Mouse (Mus musculus): ENCODE data around the gene Mettl9. TPM values are rescaled to one million over a fixed set of nuclear protein-coding genes. Genes with fewer than 3 reads are reported as not detected.
"Not testable (repeated sequence)": the region's sequence is repeated elsewhere in the genome, so short reads cannot be mapped to it uniquely, and the experiment has no call there.

Gene Mettl9
- 10 to 100 TPM in 1 of 3 experiments, 1 to 10 TPM in 2; 3.9 to 10.1 (median 7.1) TPM for polyA plus RNA-seq (2017; shearing (Covaris generic))

DNA sequence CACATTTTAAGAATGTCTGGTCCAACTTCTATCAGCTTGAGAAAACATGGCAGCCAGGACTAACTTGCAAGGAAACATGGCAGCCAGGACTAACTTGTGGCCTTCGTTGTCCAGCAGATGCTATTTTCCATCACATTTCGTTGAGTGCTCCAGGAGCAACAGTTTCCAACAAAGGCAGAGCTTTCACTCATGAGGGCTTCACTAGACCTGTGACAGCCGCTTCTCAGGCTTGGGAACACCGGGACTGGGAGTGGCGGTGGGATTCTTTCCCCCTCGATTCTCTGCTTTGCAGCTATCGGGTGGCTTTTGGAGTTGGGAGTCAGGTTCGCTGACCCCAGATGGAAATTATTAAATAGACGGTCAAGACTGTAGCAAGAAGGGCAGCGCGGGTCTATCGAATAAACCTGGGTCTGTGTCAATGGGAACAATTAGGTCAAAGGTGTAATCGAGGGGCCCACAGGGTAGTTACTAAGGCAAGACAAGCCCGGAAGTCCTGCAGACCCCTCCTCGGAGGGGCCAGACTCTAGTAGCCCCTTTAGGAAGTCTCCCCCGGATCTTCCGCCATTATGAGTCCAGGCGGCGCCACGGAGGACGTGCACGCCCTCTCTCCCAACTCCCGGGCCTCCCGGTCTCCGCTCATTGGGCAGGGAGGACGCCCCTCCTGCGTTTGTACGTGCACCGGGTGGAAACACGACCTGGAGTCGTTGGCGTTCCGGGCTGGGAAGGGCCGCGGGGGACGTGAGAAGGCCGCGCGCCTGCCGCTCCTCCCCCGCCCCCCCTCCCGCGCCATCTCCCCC, at the start of gene Mettl9:
TSS of gene Mettl9 (plus strand) at position 590 of the 797 bp plus-strand sequence.
- peak; percentile 93 for ATAC-seq

DNA sequence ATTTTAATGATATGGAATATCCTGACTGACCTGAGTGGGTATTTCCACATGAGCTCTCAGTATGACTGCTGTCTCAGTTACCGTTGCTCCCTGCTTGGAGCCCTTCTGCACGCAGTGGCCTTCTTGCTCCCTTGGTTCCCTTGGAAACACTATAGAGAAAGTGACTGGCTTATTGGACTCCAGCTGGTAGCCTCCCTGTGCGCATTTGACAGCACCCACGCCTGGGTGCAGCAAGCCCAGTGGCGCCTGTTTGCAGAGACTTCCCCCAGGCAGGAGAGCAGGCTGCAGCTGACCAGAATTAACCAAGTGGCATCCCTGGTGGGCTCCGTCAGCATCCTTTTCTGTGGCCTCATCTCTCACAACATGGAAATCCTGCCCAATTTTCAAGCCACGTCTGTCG, 43.1 kb upstream of the Mettl9 start:
- no peak for ATAC-seq

DNA sequence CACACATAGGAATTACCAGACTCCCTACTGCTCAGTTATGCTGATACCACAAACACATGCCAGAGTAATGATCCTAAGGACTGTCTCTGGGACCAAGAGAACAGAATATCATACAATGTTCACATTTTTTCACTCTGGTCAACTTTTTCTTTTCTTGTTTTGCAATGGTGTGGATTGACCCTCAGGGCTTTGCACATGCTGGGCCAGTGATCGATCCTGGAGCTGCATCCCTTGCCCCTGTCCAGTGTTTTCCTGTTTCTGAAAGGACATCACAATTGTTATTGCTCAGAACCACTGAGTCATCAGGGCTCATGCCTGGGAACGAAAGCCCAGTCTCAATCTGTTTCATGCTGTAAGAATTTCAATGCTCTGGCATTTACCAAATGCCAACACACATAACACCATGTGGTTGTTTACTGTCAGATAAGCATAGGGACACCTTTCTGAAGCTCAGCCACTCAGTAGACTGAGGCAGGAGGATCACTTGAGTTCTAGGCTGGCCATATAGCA, 35.2 kb upstream of the Mettl9 start:
- ATAC-seq = no peak

DNA sequence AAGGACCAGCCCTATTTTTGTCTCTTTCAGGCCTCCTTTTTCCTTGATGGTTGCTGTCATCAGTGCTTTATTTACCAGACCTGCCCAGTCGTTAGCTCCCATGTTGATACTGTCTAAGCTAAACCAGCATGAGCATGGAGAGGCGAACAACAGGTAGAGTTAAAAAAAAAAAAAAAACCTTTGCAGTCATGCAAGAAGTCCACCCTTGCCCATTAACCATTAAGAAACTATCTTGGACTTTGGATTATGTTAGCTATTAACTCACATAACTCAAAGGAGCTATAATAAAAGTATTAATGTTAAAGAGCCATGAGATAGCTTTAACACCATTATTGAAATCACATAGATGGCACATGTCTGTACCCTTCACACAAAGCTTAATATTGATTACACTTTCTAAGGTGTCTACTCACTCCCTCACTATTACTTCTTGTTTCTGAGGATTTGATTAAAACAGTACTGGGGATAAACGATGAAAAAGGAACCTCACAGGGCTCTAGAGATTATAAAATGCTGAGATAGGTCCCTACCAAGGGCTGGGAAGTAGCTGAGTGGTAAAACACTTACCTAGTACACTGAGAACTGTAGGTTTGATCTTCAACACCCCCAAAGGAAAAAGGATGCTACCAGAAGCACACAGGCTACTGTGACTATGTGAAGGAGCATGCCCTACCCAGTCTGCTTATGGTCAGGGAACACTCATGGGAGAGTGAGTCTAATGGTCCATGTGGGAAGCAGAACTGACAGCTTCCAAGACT, 34.0 kb upstream of the Mettl9 start:
- no peak for ATAC-seq

DNA sequence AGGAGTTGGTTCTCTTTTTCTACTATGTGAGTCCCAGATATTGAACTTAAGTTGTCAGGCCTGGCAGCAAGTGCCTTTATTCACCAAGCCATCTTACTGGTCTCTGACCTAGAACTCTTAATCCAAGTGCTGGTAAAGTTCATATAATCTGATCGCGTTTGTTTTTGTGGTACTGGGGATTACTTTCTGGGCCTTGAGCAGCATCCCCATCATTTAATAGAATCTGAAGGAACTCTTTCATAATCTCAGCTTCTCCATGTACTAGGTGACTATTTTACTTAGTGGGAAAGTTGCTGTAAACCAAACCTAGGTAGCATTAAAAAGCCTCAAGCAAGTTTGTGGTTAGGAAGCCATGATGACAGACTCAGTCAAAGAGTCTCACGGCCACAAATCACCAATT, 32.4 kb upstream of the Mettl9 start:
- ATAC-seq = no peak

DNA sequence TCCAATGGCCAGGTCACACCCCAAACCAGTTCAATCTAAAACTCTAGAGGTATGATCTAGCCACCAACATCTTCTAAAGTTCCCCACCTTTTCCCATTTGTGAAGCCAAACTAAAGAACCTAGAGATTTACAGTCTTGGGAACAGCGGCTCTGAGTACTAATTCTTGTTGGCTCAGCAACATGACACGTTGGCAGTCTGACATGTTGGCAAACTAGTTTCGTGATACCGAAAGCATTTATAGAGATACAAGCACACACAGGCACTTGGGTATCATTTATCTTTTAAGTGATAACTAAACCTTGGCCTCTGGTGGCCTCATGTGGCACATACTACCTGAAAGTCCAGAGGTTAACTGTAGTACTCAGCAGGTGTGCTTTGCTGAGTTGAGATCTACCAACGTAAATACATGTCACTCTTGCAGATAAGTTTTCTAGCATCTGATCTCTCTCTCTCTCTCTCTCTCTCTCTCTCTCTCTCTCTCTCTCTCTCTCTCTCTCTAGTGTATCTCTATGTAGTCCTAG, 31.8 kb upstream of the Mettl9 start:
- no peak for ATAC-seq

DNA sequence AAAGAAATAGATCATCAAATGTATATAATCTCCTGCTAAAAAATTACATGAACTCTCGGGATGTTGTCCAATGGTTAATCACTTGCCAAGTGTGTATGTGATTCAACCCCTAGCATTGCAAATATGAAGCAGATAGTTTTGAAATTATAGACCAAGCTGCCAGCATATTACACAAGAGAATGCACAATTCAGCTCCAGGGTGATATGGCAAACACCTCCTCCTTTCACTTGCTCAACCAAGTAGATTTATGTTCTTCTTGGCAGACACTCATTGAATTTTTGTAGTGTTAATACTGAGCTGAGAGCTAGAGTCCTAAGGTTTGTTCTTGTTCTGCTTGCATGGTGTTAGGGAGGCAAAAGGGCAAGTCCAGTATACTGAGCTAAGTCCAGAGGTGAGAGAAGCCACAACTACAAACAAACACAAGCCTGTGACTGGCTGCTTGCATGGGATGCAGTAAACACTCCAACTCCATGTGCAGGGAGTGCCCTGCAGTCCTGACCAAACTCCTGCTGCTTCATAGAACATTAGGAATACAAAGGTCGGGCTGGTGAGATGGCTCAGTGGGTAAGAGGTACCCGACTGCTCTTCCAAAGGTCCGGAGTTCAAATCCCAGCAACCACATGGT, 30.3 kb upstream of the Mettl9 start:
- no peak for ATAC-seq

DNA sequence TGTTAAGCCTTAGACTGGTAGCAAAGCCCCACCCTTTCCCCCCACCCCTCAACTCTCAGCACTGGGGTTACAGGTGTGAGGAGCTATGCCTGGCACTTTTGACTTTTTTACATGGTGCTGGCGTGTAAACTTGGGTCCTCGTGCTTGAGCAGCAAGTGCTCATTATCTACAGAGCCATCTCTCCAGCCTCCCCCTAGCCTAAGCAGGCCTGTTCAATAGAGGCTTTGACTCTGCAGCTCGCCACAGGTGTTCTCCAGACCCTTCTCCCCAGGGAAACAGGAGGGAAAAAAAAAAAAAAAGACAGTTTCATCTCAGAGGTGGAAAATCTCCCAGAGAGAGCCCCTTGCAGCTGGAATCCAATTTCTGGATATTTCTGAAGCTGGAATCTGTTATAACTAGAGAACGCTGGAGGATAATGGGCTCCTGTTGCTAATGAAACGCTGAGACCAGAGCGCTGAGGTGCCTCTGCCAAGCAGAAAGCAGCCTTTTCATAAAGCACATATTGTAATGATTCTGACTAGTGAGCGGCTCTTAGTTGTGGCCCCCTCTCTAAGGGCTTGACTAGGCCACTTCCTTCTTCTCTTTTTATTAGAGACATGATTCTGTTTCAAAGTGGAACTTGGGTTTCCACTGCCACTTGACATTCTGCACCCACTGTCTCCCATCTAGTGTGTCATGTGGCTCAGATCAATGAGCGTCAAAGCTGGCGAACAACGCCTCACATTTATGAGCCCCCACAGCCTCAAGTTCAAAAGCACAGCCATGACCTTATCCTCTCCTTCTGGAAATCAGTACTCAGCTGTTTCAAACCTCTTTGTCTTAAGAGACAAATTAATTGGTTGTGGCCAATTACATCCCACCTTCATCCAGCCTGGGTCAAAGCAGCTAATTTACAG, 22.2 kb upstream of the Mettl9 start:
- no peak for ATAC-seq

DNA sequence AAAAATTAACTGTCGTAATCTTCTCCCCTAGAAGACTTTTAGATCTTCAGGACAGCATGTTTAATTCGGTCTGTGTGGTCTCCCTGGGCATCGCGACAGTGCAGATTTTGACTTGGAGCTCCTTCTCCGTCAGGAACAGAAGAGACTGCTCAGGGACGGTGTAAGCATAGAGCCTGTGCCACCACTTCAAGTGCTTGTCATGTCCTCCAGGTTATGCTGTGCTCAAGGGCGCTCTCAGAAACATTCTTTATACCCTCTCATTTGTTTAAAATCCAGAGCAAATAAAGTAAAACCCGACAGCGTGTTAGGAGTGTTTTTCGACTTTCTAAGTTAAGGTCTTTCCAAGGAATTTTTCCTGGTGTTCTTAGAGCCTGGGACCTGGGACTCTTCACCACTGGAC, 19.8 kb upstream of the Mettl9 start:
- no peak for ATAC-seq

DNA sequence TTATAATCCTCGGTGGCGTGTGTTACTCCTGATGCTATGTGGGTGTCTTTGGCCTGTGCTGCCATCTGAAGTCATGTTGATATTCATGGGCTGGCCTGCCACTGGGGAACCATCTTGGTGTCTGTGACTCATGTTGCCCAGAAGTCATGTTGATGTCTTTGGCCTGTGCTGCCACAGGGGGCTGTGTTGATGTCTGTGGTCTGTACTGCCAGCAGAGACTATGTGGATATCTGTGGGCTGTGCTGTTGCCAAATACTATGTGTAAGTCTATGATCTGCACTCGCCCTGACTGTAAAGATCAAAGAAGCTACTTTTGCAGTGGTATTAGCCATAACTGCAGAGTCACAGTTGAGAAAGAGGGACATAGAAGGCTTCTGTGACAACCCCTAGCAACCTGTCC, 15.5 kb upstream of the Mettl9 start:
- no peak for ATAC-seq

DNA sequence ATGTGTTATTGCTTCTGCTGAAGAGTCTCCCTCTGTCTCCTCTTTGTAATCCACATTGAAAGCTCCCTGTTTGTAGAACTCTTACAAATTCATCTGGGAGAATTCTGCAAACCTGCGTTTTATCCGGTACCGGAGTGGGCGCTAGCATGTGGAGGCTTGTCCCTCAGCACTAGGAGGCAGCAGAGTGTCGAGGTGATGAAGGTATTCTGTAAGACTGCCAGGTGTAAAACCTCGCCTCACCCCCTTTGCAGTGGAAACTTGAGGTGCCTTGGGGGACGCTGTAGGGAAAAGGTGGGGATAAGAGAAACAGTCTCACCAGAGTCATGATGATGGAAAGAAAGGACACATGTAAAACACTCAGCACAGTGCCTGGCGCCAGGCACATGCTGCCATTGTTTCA, 14.0 kb upstream of the Mettl9 start:
- ATAC-seq = no peak

DNA sequence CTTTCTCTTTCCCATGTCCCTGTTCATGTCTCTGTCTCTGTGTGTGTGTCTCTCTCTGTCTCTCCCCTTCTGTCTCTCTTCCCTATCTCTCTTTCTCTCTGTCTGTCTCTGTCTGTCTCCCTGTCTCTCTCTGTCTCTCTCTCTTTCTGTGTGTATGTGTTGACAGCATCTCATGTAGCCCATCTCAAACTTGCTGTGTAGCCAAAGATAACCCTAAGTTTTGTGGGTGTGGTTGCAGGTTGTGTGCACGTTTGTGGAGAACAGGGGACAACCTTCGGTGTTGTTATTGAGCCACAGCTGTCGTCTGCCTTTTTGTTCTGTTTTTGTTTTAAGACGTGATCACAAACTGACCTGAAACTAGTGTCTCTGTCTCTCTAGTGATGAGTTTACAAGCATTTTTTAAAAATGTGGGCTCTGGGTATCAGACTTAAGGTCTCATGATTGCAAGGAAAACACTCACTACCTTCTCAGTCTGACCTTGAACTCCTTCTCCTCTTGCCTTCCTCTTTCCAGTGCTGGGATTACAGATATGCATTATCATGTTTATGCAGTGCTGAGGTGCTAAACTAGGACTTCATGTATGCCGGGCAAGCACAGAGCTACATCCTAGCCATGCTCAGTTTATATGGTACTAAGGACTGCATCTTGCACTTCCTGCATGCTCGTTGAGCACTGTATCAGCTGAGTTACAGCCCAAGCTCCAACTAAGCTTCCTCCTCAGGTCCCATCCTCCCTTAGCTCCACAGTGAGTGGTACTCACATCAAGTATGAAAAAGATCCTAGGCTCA, 8.8 kb upstream of the Mettl9 start:
- ATAC-seq = no peak

DNA sequence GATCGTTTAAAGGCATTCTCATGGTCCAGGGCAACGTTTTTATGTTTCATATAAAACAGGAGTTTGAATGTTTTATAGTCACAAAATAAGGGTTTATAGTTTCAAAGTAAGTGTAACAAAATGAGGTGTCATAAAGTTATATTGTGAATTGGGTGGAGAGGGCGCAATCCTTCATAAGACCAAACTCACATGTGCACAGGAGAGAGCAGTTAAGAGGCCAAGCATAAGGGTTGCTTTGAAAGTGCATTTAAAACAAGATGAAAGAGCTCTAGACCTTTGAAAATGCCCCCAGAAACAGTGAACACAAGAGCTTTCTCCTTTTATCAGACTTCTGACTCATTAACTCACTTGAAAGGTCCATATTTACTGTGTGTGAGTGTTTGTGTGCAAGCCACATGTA, 7.9 kb upstream of the Mettl9 start:
- ATAC-seq = no peak

DNA sequence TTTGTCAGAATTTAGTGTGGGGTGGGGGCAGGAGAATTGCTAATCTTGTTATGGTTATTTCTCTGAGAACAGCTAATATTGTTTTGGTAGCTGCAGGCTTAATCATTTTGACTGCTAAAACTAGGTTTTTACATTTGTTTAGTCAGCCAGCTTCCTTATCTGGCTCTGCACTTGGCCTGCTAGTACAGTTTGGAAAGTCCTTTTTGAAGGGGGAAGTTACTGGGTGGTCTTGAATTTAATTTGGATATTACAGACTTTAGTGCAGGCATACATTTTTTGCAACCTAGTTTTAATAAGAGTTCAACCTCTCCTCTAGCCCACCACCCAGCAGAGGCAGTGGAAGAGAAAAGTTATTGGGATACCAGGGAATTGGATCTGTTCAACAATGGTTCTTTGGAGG, 4.3 kb upstream of the Mettl9 start:
- not testable (repeated sequence) for ATAC-seq

DNA sequence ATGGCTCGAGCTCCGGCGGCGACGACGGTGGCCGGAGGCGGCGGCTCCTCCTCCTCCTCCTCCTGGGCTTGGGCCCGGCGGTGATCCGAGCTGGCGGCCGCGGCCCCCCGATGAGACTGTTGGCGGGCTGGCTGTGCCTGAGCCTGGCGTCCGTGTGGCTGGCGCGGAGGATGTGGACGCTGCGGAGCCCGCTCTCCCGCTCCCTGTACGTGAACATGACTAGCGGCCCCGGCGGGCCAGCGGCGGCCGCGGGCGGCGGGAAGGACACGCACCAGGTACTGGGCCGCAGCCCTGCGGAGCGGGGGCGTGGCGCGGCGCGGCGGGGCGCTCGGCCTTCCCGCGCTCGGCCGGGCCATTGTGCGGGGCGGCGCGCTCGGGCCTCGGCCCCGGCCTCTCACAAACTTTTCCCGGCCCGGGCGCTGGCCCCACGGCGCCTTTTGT, 476 bp downstream of the Mettl9 start:
- ATAC-seq = peak; percentile 41

DNA sequence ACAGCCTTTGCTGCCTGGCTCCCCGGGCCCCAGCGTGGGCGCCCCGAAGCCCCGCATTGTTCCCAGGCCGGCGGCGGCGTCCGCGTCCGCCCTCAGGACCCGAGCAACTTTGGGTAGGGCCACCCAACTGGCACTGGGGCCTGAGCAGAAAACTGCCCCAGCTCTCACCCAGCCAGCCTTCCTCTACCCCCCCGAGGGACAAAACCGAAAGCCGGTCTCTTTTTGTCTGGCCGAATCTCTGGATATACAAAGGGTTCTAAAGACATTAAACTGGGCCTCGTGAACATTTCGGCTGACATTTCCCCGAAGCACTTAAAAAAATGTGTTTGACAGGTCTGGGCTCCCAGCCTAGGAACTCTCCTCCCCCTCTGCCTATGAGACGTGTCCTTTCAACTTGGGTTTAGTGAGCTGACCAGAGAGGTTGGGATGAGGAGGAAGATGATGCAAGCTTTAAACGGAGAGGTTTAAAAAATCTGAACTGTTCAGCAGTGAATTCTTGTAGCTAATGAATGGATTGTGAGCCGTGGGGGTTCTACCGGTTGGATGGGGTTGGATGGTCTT, 996 bp downstream of the Mettl9 start:
- ATAC-seq = no peak

DNA sequence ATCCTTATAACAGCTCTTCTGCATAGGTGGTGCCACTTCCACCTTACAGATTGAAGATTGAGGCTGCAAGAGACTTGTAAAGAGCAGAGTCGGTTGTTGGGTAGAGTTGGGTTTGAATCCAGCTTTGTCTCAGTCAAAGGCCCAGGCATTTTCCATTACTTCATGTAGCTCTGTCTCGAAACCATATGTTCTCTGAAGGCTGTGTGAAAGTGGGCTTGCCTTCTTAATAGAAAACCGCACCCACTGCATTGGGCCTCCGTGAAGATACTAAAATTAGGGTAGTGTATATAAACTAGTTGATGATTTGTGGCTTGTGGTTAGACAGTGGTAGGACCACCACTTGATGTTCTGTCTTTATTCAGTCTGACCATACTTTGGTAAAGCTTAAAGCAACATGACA, 6.3 kb downstream of the Mettl9 start:
- ATAC-seq = no peak

DNA sequence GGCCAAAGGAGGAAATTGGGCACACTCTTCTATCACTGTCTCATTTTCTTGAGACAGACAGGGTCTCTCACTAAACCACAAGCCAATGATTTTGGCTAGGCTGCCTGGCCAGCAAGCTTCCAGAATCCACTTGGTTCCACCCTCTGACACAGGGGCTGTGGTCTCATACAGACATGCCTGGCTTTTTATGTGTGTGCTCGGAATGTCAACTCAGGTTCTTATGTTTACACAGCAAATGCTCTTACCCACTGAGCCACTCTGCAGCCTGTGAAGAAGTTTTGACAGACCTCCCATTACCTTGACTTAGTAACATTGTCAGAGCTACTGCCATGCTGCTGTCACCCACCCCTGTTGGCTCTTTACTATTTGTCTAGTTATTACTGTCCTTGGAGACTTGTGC, 7.7 kb downstream of the Mettl9 start:
- ATAC-seq = no peak

DNA sequence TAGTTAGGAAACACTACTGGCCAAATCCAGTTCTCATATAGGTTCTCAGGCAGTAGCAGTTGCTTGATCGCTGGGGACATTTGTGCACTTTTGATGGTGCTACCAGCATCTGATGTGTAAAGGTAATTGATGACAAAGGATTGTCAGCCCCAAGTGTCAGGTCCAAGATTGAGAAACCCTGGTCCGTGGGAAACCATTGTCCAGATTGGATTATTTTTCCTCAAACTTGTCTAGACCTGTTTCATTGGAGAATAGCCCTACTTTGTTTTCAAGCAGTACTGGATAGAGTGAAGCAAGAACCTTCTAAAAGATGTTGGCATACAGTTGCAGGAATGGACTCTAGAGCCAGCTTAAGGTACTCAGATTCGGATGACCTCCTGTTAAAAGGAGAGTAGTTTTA, 8.8 kb downstream of the Mettl9 start:
- ATAC-seq = no peak

DNA sequence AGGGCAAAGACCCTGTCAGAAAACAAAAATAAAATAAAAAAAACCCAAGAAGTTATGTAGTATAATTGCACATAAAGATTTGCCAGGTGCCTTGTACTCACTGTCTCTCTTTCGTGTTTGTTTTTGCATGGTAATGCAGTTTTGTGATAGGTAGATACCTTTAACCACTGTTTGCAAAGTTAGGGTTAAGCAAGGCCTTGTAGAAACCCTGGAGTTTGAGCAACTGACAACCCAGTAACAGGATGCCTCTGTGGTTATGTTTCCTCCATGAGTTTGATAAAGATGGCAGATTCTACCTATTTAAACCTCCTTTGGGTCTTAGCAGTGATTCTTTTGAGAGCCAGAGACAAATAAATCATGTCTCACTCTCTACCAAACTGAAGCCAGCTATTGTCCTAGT, 9.3 kb downstream of the Mettl9 start:
- no peak for ATAC-seq

DNA sequence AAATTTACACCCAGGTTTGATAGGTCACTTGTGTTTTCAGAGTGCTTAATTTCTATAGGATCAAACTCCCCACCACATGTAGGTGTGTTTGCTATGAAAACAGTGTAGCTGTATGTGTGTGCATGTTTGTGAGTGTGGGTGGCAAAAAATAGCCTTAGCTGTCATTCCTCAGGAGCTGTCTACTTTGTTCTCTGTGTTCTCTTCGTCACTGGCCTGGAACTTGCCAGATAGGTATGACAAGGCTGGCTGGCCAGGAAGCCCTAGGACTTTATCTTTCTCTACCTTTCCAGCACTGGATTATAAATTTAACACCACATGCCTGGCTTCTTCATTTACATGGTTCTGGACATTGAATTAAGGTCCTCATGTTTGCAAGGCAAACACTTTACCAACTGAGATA, 10.0 kb downstream of the Mettl9 start:
- ATAC-seq = no peak

Data from inflammation-experienced regulatory T-cells, adult 6 months (primary cell).